Mouse (Mus musculus) heart, adult 2 months (tissue): ENCODE results near the gene Lsp1. TPM values are rescaled to one million over a fixed set of nuclear protein-coding genes. Genes with fewer than 3 reads are reported as not detected.

Experiments used
- DNase-seq, 2 experiments: peaks; one replicate each; pipeline ENCODE4 v3.0.0; 2021
- H3K27ac ChIP-seq: fragments of 200-600 bp; 2 replicates; pipeline ENCODE4 v1.8.1; 2022
- H3K27me3 ChIP-seq: fragments of 200-500 bp; 2 replicates; pipeline ENCODE4 v1.6.1; 2012; ENCODE audit warnings: mild to moderate bottlenecking, low read length, inconsistent platforms, mixed read lengths; ENCODE audit not compliant: control insufficient read depth, insufficient read depth
- H3K36me3 ChIP-seq: fragments of 200-500 bp; 2 replicates; pipeline ENCODE4 v1.6.1; 2012; ENCODE audit warnings: low read length, inconsistent platforms; ENCODE audit not compliant: control insufficient read depth, insufficient read depth
- H3K4me1 ChIP-seq: fragments of 200-500 bp; 2 replicates; pipeline ENCODE4 v1.6.1; 2011; ENCODE audit warnings: low read length; ENCODE audit not compliant: control insufficient read depth, insufficient read depth
- H3K4me3 ChIP-seq: fragments of 200-600 bp; 2 replicates; pipeline ENCODE4 v1.8.1; 2022
- H3K79me2 ChIP-seq: fragments of 200-500 bp; replicated peaks from 2 replicates; pipeline ENCODE4 v1.6.1; 2012; ENCODE audit warnings: mild to moderate bottlenecking, inconsistent platforms, low read length, moderate library complexity, mixed read lengths; ENCODE audit not compliant: control insufficient read depth, insufficient read depth
- H3K9ac ChIP-seq: fragments of 200-500 bp; 2 replicates; pipeline ENCODE4 v1.6.1; 2012; ENCODE audit warnings: low read depth, mild to moderate bottlenecking, control low read depth, inconsistent platforms, low read length, mixed read lengths
- CTCF ChIP-seq: fragments of 200-600 bp; IDR thresholded peaks from 2 replicates; pipeline ENCODE4 v1.8.1; 2022; ENCODE audit warnings: antibody characterized with exemption, mild to moderate bottlenecking, moderate library complexity
- EP300 ChIP-seq: fragments of 200-500 bp; IDR thresholded peaks from 2 replicates; pipeline ENCODE4 v1.6.1; 2011; ENCODE audit warnings: low read depth, low read length, control low read depth; ENCODE audit not compliant: insufficient read depth
- POLR2A ChIP-seq: fragments of 200-500 bp; IDR thresholded peaks from 2 replicates; pipeline ENCODE4 v1.6.1; 2011; ENCODE audit warnings: mild to moderate bottlenecking, low read depth, low read length, control low read depth; ENCODE audit not compliant: insufficient read depth
- WGBS: fragments of 180-500 bp; shearing (Covaris S2); methylation state at CpG from one replicate; pipeline ENCODE4 v1.1.7; 2018; 5-methylcytosine and 5-hydroxymethylcytosine counted together
- intact Hi-C: fragments of 180-260 bp; cut with DNase I; formaldehyde crosslinking; loops from one replicate; pipeline ENCODE4 v1.15.1; 2025
- long read RNA-seq: library from polyadenylated mRNA; stranded (forward); transcript quantifications from one replicate; pipeline ENCODE4 v2.0.0, GENCODE M21; 2021
- polyA plus RNA-seq: library from polyadenylated mRNA; depleted of rRNA; stranded (reverse); fragments of >200 nt; gene quantifications from 2 replicates; pipeline ENCODE4 v1.2.3, GENCODE M21; 2012; rRNA removed
- total RNA-seq, 2 experiments: library from RNA; stranded (reverse); gene quantifications; 2 replicates each; pipeline ENCODE4 v1.2.3; 2021

Lsp1 gene
- total RNA-seq (10 to 100 TPM; 28.4 to 35.0 TPM), polyA plus RNA-seq (96.6 and 107 TPM in 2 replicates)
- long read RNA-seq, partial matches to known transcripts: 3 of 17 reads
- long read RNA-seq, other reads (novel, unspliced or antisense): 10 of 17 reads

- peak within 1 kb of the TSS; percentile 65 for H3K27ac ChIP-seq
- TF ChIP-seq POLR2A (no peak), EP300 (no peak), CTCF (no peak)
- H3K27me3 ChIP-seq: no peaks in the 10 kb centered on the region
- no peak within 1 kb of the TSS for H3K4me3 ChIP-seq
- H3K9ac ChIP-seq: no peak within 1 kb of the TSS
- no peaks in the 10 kb centered on the region for H3K79me2 ChIP-seq
- 91% methylated on average over 7 of the region's 7 CpGs for WGBS
- intact Hi-C loops: no loop called here
- peak; percentile 22 to 41 for DNase-seq
- H3K36me3 ChIP-seq: peaks cover 6% of the 10 kb centered on the region
- H3K4me1 ChIP-seq: peaks cover 18% of the 10 kb centered on the region
Measured at GRCm38 (mm10) chr7:142460636-142461077, at the start of gene Lsp1. TSS of gene Lsp1 (plus strand) at chr7:142460809.

- intact Hi-C loops: no loop called here
- no peaks in the 10 kb centered on the region for H3K27me3 ChIP-seq
- peaks cover 5% of the 10 kb centered on the region; the same call in 1 of the 2 replicates for H3K36me3 ChIP-seq
- no peak overlapping the region for H3K4me3 ChIP-seq
- peaks cover 6% of the 10 kb centered on the region for H3K4me1 ChIP-seq
- no peak overlapping the region for H3K27ac ChIP-seq
- no peak overlapping the region for H3K9ac ChIP-seq
- DNase-seq: no peak
- H3K79me2 ChIP-seq: no peaks in the 10 kb centered on the region
- TF ChIP-seq EP300 (no peak), CTCF (no peak), POLR2A (no peak)
- 82% methylated on average over 6 of the region's 6 CpGs for WGBS
Measured at GRCm38 (mm10) chr7:142413285-142413684, 47.3 kb upstream of the Lsp1 start.

GRCm38 (mm10) chr7:142415314-142415713, 45.3 kb upstream of the Lsp1 start:
- Histone ChIP-seq H3K4me3 (no peak overlapping the region), H3K36me3 (peaks cover 5% of the 10 kb centered on the region; the same call in 1 of the 2 replicates), H3K27ac (peak overlapping the region; percentile 83), H3K9ac (no peak overlapping the region), H3K79me2 (no peaks in the 10 kb centered on the region), H3K4me1 (peaks cover 9% of the 10 kb centered on the region), H3K27me3 (no peaks in the 10 kb centered on the region)
- 43% methylated on average over 4 of the region's 4 CpGs for WGBS
- intact Hi-C loops: loop anchor here (1.0 kb wide), 1 partner anchor 21 kb away; no protein-coding TSS in a partner anchor
- DNase-seq: no peak
- TF ChIP-seq POLR2A: 0 out of 2 replicates have a peak, but pooled peaks have one; percentile 32
- no peak for TF ChIP-seq EP300

- H3K36me3 ChIP-seq: peaks cover 5% of the 10 kb centered on the region; the same call in 1 of the 2 replicates
- TF ChIP-seq POLR2A (no peak), EP300 (no peak), CTCF (no peak)
- H3K79me2 ChIP-seq: no peaks in the 10 kb centered on the region
- intact Hi-C loops: no loop called here
- H3K4me1 ChIP-seq: peaks cover 9% of the 10 kb centered on the region
- no peak overlapping the region for H3K9ac ChIP-seq
- H3K4me3 ChIP-seq: no peak overlapping the region
- no peak for DNase-seq
- 43% methylated on average over 3 of the region's 3 CpGs for WGBS
- H3K27ac ChIP-seq: peak overlapping the region; percentile 76
- no peaks in the 10 kb centered on the region for H3K27me3 ChIP-seq
Measured at GRCm38 (mm10) chr7:142416225-142416624, 44.4 kb upstream of the Lsp1 start.

- Histone ChIP-seq H3K4me3 (no peak overlapping the region), H3K27me3 (no peaks in the 10 kb centered on the region), H3K27ac (peak overlapping the region; percentile 34), H3K79me2 (no peaks in the 10 kb centered on the region), H3K4me1 (peaks cover 9% of the 10 kb centered on the region), H3K36me3 (peaks cover 5% of the 10 kb centered on the region; the same call in 1 of the 2 replicates), H3K9ac (no peak overlapping the region)
- intact Hi-C loops: no loop called here
- whole genome bisulfite sequencing: 53% methylated on average over 2 of the region's 2 CpGs
- TF ChIP-seq EP300 (no peak), CTCF (no peak), POLR2A (no peak)
- DNase-seq: no peak
Measured at GRCm38 (mm10) chr7:142418027-142418426, 42.6 kb upstream of the Lsp1 start.

GRCm38 (mm10) chr7:142418679-142419078, 41.9 kb upstream of the Lsp1 start:
- no peak for DNase-seq
- H3K27ac ChIP-seq: peak overlapping the region; percentile 34
- H3K9ac ChIP-seq: no peak overlapping the region
- H3K36me3 ChIP-seq: peaks cover 5% of the 10 kb centered on the region; the same call in 1 of the 2 replicates
- intact Hi-C loops: no loop called here
- no peak overlapping the region for H3K4me3 ChIP-seq
- 86% methylated on average over 8 of the region's 8 CpGs for WGBS
- peaks cover 9% of the 10 kb centered on the region for H3K4me1 ChIP-seq
- TF ChIP-seq EP300: no peak
- no peak for TF ChIP-seq POLR2A
- peak; percentile 20; the same call in 1 of the 2 replicates for TF ChIP-seq CTCF
- H3K79me2 ChIP-seq: no peaks in the 10 kb centered on the region
- no peaks in the 10 kb centered on the region for H3K27me3 ChIP-seq
